Mouse (Mus musculus) lung, postnatal 0 days (tissue): Measurements from ENCODE around the gene Tob2.

Experiments used
- CTCF ChIP-seq: IDR thresholded peaks from 2 replicates; pipeline ENCODE4 v1.5.1; 2016; ENCODE audit warnings: antibody characterized with exemption, mild to moderate bottlenecking
- EP300 ChIP-seq: IDR thresholded peaks from 2 replicates; pipeline ENCODE4 v1.6.1; 2016; ENCODE audit warnings: antibody characterized with exemption, mild to moderate bottlenecking, control low read depth

DNA sequence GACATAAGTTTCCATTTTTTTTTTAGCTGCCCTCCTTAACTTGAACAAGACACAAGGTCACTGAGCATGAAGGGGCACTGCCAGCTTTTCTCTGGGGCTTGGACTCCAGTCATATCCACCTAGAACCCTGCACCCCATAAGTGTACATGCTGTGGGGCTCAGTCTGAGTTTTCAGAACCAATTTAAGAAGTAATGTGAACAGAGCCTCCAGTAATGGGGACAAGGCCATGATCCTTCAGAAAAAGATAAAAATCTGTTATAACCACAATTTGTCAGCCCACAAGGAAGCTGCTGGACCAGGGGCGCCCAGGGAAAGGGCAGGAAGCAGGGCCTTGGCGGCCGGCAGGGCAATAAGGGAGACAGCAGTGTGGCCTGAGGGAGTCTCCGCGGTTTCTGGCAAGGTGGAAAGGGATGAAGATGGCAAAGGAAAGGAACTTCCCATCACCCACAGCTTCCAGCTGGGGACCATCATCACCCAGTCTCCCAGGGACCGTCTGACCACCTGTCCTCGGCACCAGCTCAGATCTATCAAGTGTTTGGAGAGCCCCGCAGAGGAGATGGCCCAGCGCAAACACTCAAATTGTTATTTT is 6.1 kb downstream of the Tob2 start:
- no peak for TF ChIP-seq CTCF
- TF ChIP-seq EP300: no peak
